Mouse (Mus musculus) erythroid progenitor cell, adult 5-6 weeks (primary cell): ENCODE results near the gene Gm20897. TPM values are rescaled to one million over a fixed set of nuclear protein-coding genes. Genes with fewer than 3 reads are reported as not detected.
"Not testable (repeated sequence)": the region's sequence is repeated elsewhere in the genome, so short reads cannot be mapped to it uniquely, and the experiment has no call there.

Experiments used
- ATAC-seq: replicated peaks from 2 replicates; pipeline ENCODE4 v1.8.0; 2016; ENCODE audit warnings: moderate number of reproducible peaks, mild to moderate bottlenecking, moderate TSS enrichment, inconsistent platforms; ENCODE audit not compliant: poor library complexity, low FRiP score, severe bottlenecking
- total RNA-seq, 2 experiments: library from RNA; stranded (forward) in 1 of 2; stranded (reverse) in 1 of 2; fragments of 150-400 nt in 1 of 2; fragments of 186-747, 209-891 nt in 1 of 2; gene quantifications; 2 replicates each; pipeline versions ENCODE4 v1.2.3 to v1.2.4; 2015 to 2017; ENCODE audit warnings: low replicate concordance in 2 of 2

The Gm20897 gene
- total RNA-seq (2015; ENCODE audit: low replicate concordance) (not detected in 2 replicates), total RNA-seq (2017; ENCODE audit: low replicate concordance) (not detected in 2 replicates)

DNA sequence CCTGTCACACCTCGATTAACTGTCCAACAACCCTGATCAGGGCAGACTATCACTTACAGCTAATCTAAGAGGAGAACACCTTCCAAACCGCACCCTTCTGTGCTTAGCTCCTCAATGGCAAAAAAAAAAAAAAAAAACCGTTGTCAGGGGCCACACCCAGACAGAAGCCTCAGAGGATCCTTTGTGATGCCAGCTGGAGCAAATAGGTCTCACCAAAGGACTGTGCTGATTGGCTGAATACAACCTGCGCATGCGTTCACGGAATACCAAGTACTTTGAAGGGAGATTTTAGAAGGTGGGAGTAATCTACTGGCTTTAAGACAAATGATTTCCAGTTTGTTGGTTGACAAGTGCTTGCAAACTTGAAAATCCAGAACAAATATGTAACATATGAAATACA is at the start of gene Gm20897:
Gm20897 (minus strand) TSS at position 101 of the 400 bp plus-strand sequence.
- ATAC-seq: not testable (repeated sequence)

Other genes starting within 250 kb of the Gm20897 start
- not detected in 2 replicates for gene Gm21732, start 73.5 kb upstream of the Gm20897 start, total RNA-seq (2015; ENCODE audit: low replicate concordance)
- gene Gm21732, start 73.5 kb upstream of the Gm20897 start, total RNA-seq (2017; ENCODE audit: low replicate concordance): not detected in 2 replicates